Mouse (Mus musculus): ENCODE data around the gene Fam172a.

DNA sequence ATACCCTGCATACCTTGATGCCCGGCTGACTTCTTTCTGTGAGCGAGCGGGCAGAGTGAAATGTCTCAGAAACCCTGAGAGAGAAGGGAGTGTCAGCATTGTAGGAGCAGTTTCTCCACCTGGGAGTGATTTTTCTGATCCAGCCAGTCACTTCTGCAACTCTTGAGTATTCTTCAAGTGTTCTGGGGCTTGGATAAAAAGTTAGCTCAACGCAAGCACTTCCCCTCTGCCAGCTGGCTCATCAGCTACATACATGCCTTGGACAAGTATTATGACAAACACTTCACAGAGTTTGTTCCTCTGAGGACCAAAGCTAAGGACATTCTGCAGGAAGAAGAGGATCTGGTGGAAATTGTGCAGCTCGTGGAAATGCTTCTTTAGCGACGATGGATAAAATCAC is 420.2 kb downstream of the Fam172a start:
- TF ChIP-seq POLR2A (IDR thresholded peaks at IDR 0.05; ENCODE audit: borderline replicate concordance, insufficient read depth, low read length) (no peak), CTCF (IDR thresholded peaks at IDR 0.05; ENCODE audit: borderline replicate concordance, insufficient read depth, low read depth, low read length) (no peak)

All from cerebellum, adult 2 months (tissue).